Mouse (Mus musculus): ENCODE data around the gene Tnfsf18.

The Tnfsf18 gene

GRCm38 (mm10) chr1:161494343-161494742 lies at the start of gene Tnfsf18:
Gene Tnfsf18, plus strand, starts transcription at chr1:161494655.
- peak; percentile 44 for DNase-seq (ENCODE audit: low spot score)

- no peak for DNase-seq (ENCODE audit: low spot score)
Measured at GRCm38 (mm10) chr1:161444858-161445257, 49.6 kb upstream of the Tnfsf18 start.

GRCm38 (mm10) chr1:161451683-161452245 lies 42.7 kb upstream of the Tnfsf18 start:
- DNase-seq (ENCODE audit: low spot score) = no peak

GRCm38 (mm10) chr1:161452250-161452649 lies 42.2 kb upstream of the Tnfsf18 start:
- no peak for DNase-seq (ENCODE audit: low spot score)

GRCm38 (mm10) chr1:161463388-161464085 lies 30.9 kb upstream of the Tnfsf18 start:
- DNase-seq (ENCODE audit: low spot score) = peak; percentile 83

- peak; percentile 58 for DNase-seq (ENCODE audit: low spot score)
Measured at GRCm38 (mm10) chr1:161477221-161477620, 17.2 kb upstream of the Tnfsf18 start.

GRCm38 (mm10) chr1:161479854-161480253 lies 14.6 kb upstream of the Tnfsf18 start:
- no peak for DNase-seq (ENCODE audit: low spot score)

GRCm38 (mm10) chr1:161482211-161482610 lies 12.2 kb upstream of the Tnfsf18 start:
- no peak for DNase-seq (ENCODE audit: low spot score)

- peak; percentile 19 for DNase-seq (ENCODE audit: low spot score)
Measured at GRCm38 (mm10) chr1:161487069-161487468, 7.4 kb upstream of the Tnfsf18 start.

GRCm38 (mm10) chr1:161491766-161492165 lies 2.7 kb upstream of the Tnfsf18 start:
- DNase-seq (ENCODE audit: low spot score) = no peak

- DNase-seq (ENCODE audit: low spot score) = no peak
Measured at GRCm38 (mm10) chr1:161496866-161497645, 2.6 kb downstream of the Tnfsf18 start.

GRCm38 (mm10) chr1:161500114-161500810 lies 5.8 kb downstream of the Tnfsf18 start:
- no peak for DNase-seq (ENCODE audit: low spot score)

- DNase-seq (ENCODE audit: low spot score) = no peak
Measured at GRCm38 (mm10) chr1:161500811-161501146, 6.3 kb downstream of the Tnfsf18 start.

GRCm38 (mm10) chr1:161506317-161506716 lies 11.9 kb downstream of the Tnfsf18 start:
- DNase-seq (ENCODE audit: low spot score) = peak; percentile 5

- peak; percentile 67 for DNase-seq (ENCODE audit: low spot score)
Measured at GRCm38 (mm10) chr1:161507623-161508047, 13.2 kb downstream of the Tnfsf18 start.

GRCm38 (mm10) chr1:161517355-161517754 lies 22.9 kb downstream of the Tnfsf18 start:
- no peak for DNase-seq (ENCODE audit: low spot score)

- no peak for DNase-seq (ENCODE audit: low spot score)
Measured at GRCm38 (mm10) chr1:161520223-161520622, 25.8 kb downstream of the Tnfsf18 start.

GRCm38 (mm10) chr1:161528173-161528572 lies 33.7 kb downstream of the Tnfsf18 start:
- DNase-seq (ENCODE audit: low spot score) = no peak

- DNase-seq (ENCODE audit: low spot score) = no peak
Measured at GRCm38 (mm10) chr1:161550596-161551095, 56.2 kb downstream of the Tnfsf18 start.

- DNase-seq (ENCODE audit: low spot score) = no peak
Measured at GRCm38 (mm10) chr1:161552098-161552497, 57.6 kb downstream of the Tnfsf18 start.

Measured in adipocyte (in vitro differentiated cells).